Mouse (Mus musculus) brain, embryonic 14.5 days (tissue): ENCODE measurements at regions not wholly inside any gene's neighbourhood (a gene's known extent, or its start where the extent isn't known, plus 50 kb on each side); places are given as distances from the start of the nearest gene placed in this dataset.

Source experiments
- CTCF ChIP-seq: fragments of 200-500 bp; IDR thresholded peaks from 2 replicates; pipeline ENCODE4 v1.5.1; 2012; ENCODE audit warnings: inconsistent platforms, mild to moderate bottlenecking, moderate library complexity, borderline replicate concordance; ENCODE audit not compliant: insufficient read depth, insufficient read length; ENCODE audit errors: extremely low read depth
- POLR2A ChIP-seq: fragments of 200-500 bp; IDR thresholded peaks from 2 replicates; pipeline ENCODE4 v1.6.1; 2012; ENCODE audit warnings: mild to moderate bottlenecking, inconsistent platforms, borderline replicate concordance; ENCODE audit not compliant: poor library complexity, insufficient read depth, insufficient read length, severe bottlenecking; ENCODE audit errors: extremely low read depth

GRCm38 (mm10) chr9:41542511-41542910 lies 381.0 kb upstream of the Ubash3b start:
- TF ChIP-seq POLR2A (no peak), CTCF (no peak)
